Mouse (Mus musculus) spleen, adult 12 weeks (tissue): ENCODE measurements around the gene Zbtb1.

Experiments used
- DNase-seq: peaks from one replicate; pipeline ENCODE4 v3.0.0; 2022; ENCODE audit warnings: low spot score

Zbtb1 gene

GRCm38 (mm10) chr12:76369978-76370830 lies at the start of gene Zbtb1:
Gene Zbtb1, plus strand, starts transcription at chr12:76370266.
- DNase-seq, result peak; percentile 75

- no peak for DNase-seq
Observed at GRCm38 (mm10) chr12:76324679-76325431, 45.2 kb upstream of the Zbtb1 start, which contains the start of gene Akap5. Gene Akap5, plus strand, starts transcription at chr12:76324891.

DNA sequence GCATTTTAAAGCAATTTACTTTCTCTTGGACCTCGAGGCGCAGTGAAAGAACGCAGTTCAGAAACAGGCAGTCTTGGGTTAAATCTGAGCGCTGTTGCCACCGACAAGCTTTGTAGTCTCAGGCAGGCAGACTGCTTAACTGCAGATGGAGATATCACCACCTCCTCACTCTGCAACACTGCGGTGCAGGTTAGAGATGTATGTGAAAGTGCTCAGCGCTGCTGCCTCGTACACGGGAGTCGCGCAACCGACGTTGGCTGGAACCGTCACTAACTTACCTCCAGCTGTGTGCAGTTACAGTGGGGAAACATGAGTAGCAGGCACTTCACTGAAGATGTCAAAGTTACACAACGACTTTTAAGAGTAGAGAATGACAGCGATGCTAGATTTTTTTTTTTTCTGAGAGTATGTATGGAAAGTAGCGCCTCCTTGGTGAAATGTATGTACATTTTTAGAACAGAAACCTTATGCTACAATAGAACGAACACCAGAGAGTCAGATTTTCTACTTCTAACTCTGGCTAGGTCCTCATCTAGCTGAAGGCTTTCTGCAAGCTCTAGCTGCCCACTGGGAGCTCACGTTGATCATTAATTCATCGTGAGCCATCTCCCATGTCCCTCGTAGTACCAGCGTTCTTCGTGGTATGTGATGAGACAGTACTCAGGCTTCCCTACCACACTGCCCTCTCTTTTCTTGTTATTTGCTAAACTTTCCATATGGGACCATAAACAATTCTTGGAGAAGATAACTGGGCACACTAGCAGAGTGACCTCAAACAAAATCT lies 43.4 kb upstream of the Zbtb1 start:
- no peak for DNase-seq

- DNase-seq, result no peak
Observed at GRCm38 (mm10) chr12:76328567-76329354, 41.3 kb upstream of the Zbtb1 start.

- DNase-seq, result no peak
Observed at GRCm38 (mm10) chr12:76333688-76334087, 36.4 kb upstream of the Zbtb1 start.

GRCm38 (mm10) chr12:76335641-76336040 lies 34.4 kb upstream of the Zbtb1 start:
- DNase-seq, result no peak

GRCm38 (mm10) chr12:76336111-76336965 lies 33.7 kb upstream of the Zbtb1 start:
- no peak for DNase-seq

GRCm38 (mm10) chr12:76341080-76341479 lies 29.0 kb upstream of the Zbtb1 start:
- DNase-seq, result peak; percentile 30

DNA sequence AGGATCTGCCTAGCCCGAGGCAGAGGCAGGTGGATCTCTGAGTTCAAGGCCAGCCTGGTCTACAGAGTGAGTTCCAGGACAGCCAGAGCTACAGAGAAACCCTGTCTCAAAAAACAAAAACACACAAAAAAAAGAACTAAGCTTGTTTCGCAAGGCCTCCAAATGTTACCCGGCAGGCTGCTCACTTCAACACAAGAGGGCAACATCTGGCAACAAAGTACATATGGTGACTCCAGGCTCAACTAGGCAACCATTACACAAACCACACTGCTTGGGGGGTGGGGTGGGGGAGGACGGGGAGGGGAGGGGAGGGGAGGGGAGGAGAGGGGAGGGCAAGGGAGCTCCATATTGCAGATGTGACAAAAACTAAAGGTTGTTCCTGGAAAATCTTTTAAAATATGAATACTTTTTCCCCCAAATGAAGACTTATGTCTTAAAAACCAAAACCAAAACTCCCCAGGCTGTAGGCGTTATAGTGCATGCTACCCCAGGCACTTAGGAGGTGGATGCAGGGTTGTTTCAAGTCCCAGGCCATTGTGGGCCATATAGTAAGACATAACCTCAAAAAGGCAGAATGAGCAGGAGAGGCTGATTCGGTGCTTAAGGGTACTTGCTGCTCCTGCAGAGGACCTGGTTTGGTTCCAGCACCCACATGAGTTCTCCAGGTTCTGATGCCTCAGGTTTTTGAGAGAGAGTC lies 24.2 kb upstream of the Zbtb1 start:
- no peak for DNase-seq

DNA sequence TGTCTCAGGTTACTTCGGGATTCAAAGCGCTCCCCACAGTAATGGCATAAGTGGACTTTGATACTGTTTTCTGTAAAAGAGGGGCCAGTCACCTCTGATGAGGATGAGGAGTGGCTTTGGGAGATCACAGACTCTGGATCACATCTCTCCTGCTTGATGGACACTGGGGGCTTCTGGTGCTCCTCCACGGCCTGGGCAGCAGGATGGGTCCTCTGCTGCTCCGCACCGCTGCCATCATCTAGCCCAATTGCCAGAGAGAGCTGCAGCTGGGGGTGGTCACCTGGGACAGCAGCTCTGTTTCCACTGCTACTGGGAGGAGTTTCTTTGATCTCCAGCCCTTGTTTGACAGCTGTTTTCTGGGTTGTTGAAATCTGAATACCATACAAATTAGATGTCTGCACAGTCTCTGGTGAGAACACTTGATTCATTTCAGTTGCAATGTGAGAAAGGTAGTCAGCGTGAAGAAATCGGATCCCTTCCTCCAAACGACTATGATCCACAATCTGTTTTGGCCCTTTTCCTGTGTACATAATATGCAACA lies 20.3 kb upstream of the Zbtb1 start:
- no peak for DNase-seq

DNA sequence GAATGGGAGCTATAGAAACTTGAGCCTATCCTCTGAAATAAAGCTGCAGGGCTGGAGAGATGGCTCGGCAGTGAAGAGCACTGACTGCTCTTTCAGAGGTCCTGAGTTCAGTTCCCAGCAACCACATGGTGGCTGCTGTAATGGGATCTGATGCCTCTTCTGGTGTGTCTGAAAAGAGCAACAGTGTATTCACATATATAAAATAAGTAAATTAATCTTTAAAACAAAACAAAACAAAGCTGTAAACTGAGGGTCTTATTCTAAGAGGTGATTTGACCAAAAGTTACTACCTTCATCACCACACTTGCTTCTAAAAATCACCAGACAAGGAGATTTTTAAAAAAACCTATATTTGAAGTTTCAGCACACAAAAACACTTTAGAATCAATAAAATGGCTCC lies 9.2 kb upstream of the Zbtb1 start:
- no peak for DNase-seq

DNA sequence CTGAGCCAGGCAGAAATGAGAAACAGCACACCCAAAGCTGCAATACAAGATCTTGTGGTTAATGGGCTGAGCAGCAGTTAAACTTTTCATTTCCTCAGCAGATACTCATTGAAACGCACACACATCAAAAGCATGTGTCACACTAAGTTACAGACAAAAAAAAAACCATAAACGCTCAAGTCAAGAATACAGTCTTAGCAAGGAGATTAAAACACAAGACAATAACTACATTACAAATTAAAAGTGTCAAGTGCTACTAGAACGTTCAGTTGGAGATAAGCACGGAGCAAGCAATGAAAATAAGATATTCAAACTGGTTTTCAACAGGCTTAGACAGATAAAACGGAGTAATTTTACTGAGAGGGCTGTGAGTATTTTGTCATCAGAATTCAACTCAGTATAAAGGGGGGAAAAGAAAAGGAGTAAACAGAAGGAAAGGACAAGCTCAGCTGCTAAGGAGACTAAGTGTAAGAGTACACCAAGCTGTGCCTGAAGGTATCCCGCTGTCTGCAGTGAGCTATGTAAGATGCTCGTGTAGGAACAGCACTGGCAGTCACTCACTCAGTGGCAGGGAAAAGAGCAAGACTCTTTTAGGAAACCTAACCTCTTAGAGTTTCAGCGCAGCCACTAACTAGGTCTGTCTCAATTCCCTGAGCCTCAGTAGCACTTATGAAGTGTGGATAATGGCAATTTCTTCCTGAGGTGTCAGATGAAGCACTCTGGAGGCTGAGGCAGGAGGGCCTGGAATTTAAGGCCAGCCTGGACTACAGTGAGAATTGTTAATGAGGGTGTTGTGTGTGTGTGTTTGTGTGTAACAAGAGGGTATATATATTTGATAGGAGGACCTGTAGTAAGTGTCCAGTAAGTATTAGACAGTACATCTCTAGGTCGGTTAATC lies 8.4 kb upstream of the Zbtb1 start:
- DNase-seq, result no peak

- DNase-seq, result no peak
Observed at GRCm38 (mm10) chr12:76362303-76362676, 7.8 kb upstream of the Zbtb1 start.

- no peak for DNase-seq
Observed at GRCm38 (mm10) chr12:76366276-76366675, 3.8 kb upstream of the Zbtb1 start.

DNA sequence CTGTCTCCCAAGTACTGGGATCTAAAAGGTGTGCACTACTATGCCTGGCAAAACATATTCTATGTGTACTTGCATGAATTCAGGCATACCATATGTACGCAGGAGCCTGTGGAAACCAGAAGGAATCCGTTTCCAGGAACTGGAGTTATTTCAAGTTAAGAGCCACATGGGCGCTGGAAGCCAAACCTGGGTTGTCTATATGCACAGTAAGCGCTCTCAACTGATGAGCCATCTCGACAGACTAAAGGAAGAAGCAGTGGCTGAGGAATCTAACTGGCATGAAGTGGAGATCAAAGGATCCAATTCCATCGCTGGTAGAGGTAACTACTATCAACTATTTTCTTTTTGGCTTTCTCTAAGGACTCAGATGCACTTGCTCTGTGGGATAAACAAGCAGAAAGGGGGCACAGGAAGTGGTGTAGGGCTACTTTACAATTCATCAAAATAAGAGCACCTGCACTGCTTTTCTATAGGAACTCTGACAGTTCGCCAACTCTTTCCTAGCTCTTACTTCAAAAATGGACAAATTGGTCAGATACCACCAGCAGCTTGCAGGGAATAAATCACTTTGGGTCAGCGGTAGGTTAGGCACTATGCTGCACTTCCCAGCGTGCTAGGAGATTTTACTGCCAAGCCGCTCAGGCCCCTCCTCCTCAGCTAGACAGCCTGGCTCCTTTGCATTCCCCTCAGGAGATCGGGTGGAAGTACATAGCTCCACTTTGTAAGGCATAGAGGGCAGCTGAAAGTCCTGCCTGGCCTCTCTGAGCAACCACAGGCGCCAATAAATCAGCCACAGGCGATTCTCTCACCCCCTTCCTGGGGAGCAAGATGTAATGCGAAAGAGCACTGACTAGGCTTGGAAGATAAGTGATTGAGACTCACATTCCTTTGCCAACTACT lies 2.7 kb upstream of the Zbtb1 start:
- no peak for DNase-seq

DNA sequence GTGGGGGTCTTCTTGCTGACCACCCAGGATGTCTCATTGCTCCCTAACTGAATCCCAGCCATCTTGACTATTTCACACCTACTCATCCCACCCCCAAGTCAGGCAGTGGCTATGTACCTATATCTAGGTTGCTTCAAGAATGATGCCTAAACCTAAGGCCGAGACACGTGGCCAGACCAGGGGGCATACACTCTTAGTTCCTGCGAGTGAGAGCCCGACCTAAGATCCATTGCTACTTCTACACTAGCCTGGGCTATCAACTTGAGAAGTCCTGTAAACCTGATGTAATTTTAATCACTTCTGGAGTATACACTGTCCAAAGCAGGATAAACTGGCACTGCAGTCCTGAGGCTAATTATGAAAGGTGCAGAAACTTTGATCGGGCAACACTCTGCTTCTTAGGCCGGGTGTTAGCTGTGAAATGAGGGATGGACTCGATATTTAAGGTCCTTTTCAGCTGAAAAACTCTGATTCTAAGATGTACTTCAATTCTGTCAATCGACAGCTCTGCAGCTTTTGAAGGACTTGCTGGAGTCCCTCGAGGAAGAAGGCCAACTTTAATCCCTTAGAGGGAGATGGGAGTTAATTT lies 1.8 kb upstream of the Zbtb1 start:
- DNase-seq, result no peak

- no peak for DNase-seq
Observed at GRCm38 (mm10) chr12:76368790-76369205, 1.3 kb upstream of the Zbtb1 start.
